Mouse (Mus musculus) stomach, embryonic 14.5 days (tissue): ENCODE data around the gene a. TPM values are rescaled to one million over a fixed set of nuclear protein-coding genes. Genes with fewer than 3 reads are reported as not detected.

Source experiments
- ATAC-seq: fragments of 200-750 bp; cut with Nextera tagmentation; 2 replicates; pipeline ENCODE4 v1.8.0; 2017; ENCODE audit warnings: low read depth, moderate TSS enrichment; ENCODE audit not compliant: insufficient number of reproducible peaks, insufficient read depth, low FRiP score
- H3K27ac ChIP-seq: fragments of 300-500 bp; sonication (generic); 2 replicates; pipeline ENCODE4 v1.5.1; 2014; ENCODE audit warnings: mild to moderate bottlenecking, low read length, moderate library complexity, mixed read lengths
- H3K27me3 ChIP-seq: fragments of 300-500 bp; sonication (generic); 2 replicates; pipeline ENCODE4 v1.6.1; 2014; ENCODE audit warnings: low read length, control low read depth, mixed read lengths; ENCODE audit not compliant: control insufficient read depth, insufficient read depth
- H3K36me3 ChIP-seq: fragments of 300-500 bp; sonication (generic); 2 replicates; pipeline ENCODE4 v1.6.1; 2014; ENCODE audit warnings: mild to moderate bottlenecking, control low read depth, low read length, moderate library complexity, mixed read lengths; ENCODE audit not compliant: control insufficient read depth, insufficient read depth
- H3K4me1 ChIP-seq: fragments of 300-500 bp; sonication (generic); 2 replicates; pipeline ENCODE4 v1.6.1; 2014; ENCODE audit warnings: low read length, control low read depth, mixed read lengths; ENCODE audit not compliant: control insufficient read depth, insufficient read depth
- H3K4me2 ChIP-seq: fragments of 300-500 bp; sonication (generic); replicated peaks from 2 replicates; pipeline ENCODE4 v1.6.1; 2014; ENCODE audit warnings: low read depth, low read length, control low read depth
- H3K4me3 ChIP-seq: fragments of 300-500 bp; sonication (generic); 2 replicates; pipeline ENCODE4 v1.5.1; 2014; ENCODE audit warnings: low read depth, low read length, control low read depth
- H3K9ac ChIP-seq: fragments of 300-500 bp; sonication (generic); replicated peaks from 2 replicates; pipeline ENCODE4 v1.6.1; 2014; ENCODE audit warnings: low read depth, mild to moderate bottlenecking, control low read depth, low read length, moderate library complexity, mixed read lengths
- H3K9me3 ChIP-seq: fragments of 300-500 bp; sonication (generic); 2 replicates; pipeline ENCODE4 v1.6.1; 2016; ENCODE audit warnings: low read depth, low read length, control low read depth; ENCODE audit not compliant: control insufficient read depth
- WGBS: fragments of 180-500 bp; shearing (Covaris S2); extraction: QIAGEN DNeasy Blood & Tissue Kit; methylation state at CpG from one replicate; pipeline ENCODE4 v1.1.7; 2014; 5-methylcytosine and 5-hydroxymethylcytosine counted together
- polyA plus RNA-seq: library from polyadenylated mRNA; unstranded; fragments of >200 nt; fragmentation: Nextera tagmentation; extraction: Ambion mirVana; gene quantifications from 2 replicates; pipeline ENCODE4 v1.2.1, GENCODE M21; 2014

a gene
- polyA plus RNA-seq, 1 experiment from 2014 or later = not detected

DNA sequence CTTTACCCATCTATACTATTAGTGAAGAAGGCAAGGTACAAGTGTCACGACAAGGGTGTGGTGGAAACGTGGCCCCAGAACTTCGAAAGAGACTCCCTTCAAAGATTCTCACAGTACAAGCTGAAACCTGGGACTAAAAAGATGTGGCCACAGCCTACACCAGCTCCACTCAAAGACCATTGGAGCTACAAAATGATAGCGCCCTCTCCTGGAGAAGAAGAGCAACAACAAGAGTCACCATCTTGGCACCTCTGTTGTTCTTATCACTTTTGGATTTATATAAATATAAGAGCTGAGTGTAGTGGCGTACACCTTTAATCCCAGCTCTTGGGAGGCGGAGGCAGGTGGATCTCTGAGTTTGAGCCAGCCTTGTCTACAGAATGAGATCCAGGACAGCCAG is 35.4 kb upstream of the a start:
- Histone ChIP-seq H3K27ac (no peak overlapping the region), H3K4me2 (no peak overlapping the region), H3K9me3 (no peaks in the 10 kb centered on the region), H3K4me3 (no peak overlapping the region), H3K27me3 (no peaks in the 10 kb centered on the region), H3K36me3 (no peaks in the 10 kb centered on the region), H3K4me1 (peaks cover 2% of the 10 kb centered on the region; the same call in 1 of the 2 replicates), H3K9ac (no peak overlapping the region)
- 62% methylated on average over 6 of the region's 6 CpGs for WGBS
- no peak for ATAC-seq

- ATAC-seq = no peak
- Histone ChIP-seq H3K4me1 (no peaks in the 10 kb centered on the region), H3K4me2 (no peak overlapping the region), H3K4me3 (no peak overlapping the region), H3K36me3 (no peaks in the 10 kb centered on the region), H3K9me3 (no peaks in the 10 kb centered on the region; the same call in 1 of the 2 replicates), H3K9ac (no peak overlapping the region), H3K27me3 (no peaks in the 10 kb centered on the region), H3K27ac (no peak overlapping the region)
- WGBS = 83% methylated on average over 5 of the region's 5 CpGs
These were observed 33.5 kb upstream of the a start for GRCm38 (mm10) chr2:154757691-154758090.

GRCm38 (mm10) chr2:154758454-154758853 is 32.7 kb upstream of the a start:
- Histone ChIP-seq H3K4me3 (no peak overlapping the region), H3K36me3 (no peaks in the 10 kb centered on the region), H3K9ac (no peak overlapping the region), H3K27me3 (no peaks in the 10 kb centered on the region), H3K9me3 (no peaks in the 10 kb centered on the region; the same call in 1 of the 2 replicates), H3K4me2 (no peak overlapping the region), H3K4me1 (peaks cover 6% of the 10 kb centered on the region; the same call in 1 of the 2 replicates), H3K27ac (no peak overlapping the region)
- 73% methylated on average over 1 of the region's 1 CpGs for WGBS
- no peak for ATAC-seq

GRCm38 (mm10) chr2:154763226-154763625 is 28.0 kb upstream of the a start:
- no peak overlapping the region for H3K4me2 ChIP-seq
- 59% methylated on average over 3 of the region's 3 CpGs for WGBS
- H3K4me3 ChIP-seq = no peak overlapping the region
- peaks cover 10% of the 10 kb centered on the region; the same call in 1 of the 2 replicates for H3K4me1 ChIP-seq
- no peaks in the 10 kb centered on the region for H3K27me3 ChIP-seq
- H3K27ac ChIP-seq = no peak overlapping the region
- no peak; the same call in 1 of the 2 replicates for ATAC-seq
- H3K9me3 ChIP-seq = no peaks in the 10 kb centered on the region; the same call in 1 of the 2 replicates
- no peak overlapping the region for H3K9ac ChIP-seq
- no peaks in the 10 kb centered on the region for H3K36me3 ChIP-seq

DNA sequence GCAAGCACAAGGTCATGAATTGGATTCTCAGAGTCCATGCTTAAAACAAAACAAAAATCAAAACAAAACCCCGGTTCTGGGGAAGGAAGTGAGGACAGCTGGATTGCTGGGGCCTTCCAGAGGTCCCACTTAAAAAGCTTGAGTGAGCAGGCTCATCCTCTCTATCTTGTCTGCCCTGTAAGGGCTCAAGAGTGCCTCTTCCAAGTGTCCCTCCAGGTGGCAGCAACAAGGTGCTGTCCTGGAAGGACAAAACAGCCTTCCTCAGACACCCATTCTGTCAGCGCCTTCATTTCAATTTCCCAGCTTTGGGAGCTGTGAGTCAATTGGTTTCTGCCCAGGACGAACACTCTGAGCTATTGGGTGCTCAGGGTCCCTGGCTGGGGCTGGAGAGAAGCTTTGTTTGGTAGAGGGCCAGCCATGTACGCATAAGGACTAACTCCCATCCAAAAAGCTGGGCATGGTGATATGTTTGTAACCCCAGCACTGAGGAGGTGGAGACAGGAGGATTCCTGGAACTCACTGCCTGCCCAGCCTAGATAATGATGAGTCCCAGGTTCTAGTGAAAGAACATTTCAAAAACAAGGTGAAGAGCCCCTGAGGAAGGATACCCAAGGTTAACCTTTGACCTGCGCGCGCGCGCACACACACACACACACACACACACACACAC is 26.2 kb upstream of the a start:
- WGBS = 80% methylated on average over 9 of the region's 9 CpGs
- H3K4me3 ChIP-seq = no peak overlapping the region
- no peak overlapping the region for H3K4me2 ChIP-seq
- no peak overlapping the region for H3K27ac ChIP-seq
- peaks cover 10% of the 10 kb centered on the region; the same call in 1 of the 2 replicates for H3K4me1 ChIP-seq
- H3K9ac ChIP-seq = no peak overlapping the region
- H3K9me3 ChIP-seq = no peaks in the 10 kb centered on the region; the same call in 1 of the 2 replicates
- peak; percentile 62; the same call in 1 of the 2 replicates for ATAC-seq
- H3K27me3 ChIP-seq = no peaks in the 10 kb centered on the region
- no peaks in the 10 kb centered on the region for H3K36me3 ChIP-seq

GRCm38 (mm10) chr2:154765554-154766008 is 25.6 kb upstream of the a start:
- no peaks in the 10 kb centered on the region; the same call in 1 of the 2 replicates for H3K9me3 ChIP-seq
- ATAC-seq = no peak
- no peak overlapping the region for H3K4me3 ChIP-seq
- peaks cover 10% of the 10 kb centered on the region; the same call in 1 of the 2 replicates for H3K4me1 ChIP-seq
- no peak overlapping the region for H3K27ac ChIP-seq
- no peaks in the 10 kb centered on the region for H3K36me3 ChIP-seq
- no peaks in the 10 kb centered on the region for H3K27me3 ChIP-seq
- no peak overlapping the region for H3K4me2 ChIP-seq
- 51% methylated on average over 8 of the region's 8 CpGs for WGBS
- no peak overlapping the region for H3K9ac ChIP-seq

- Histone ChIP-seq H3K9me3 (no peaks in the 10 kb centered on the region), H3K27ac (no peak overlapping the region), H3K27me3 (no peaks in the 10 kb centered on the region), H3K4me2 (no peak overlapping the region), H3K9ac (no peak overlapping the region), H3K36me3 (no peaks in the 10 kb centered on the region), H3K4me1 (peaks cover 10% of the 10 kb centered on the region; the same call in 1 of the 2 replicates), H3K4me3 (no peak overlapping the region)
- no peak for ATAC-seq
- 88% methylated on average over 6 of the region's 6 CpGs for WGBS
These were observed 24.2 kb upstream of the a start for GRCm38 (mm10) chr2:154767051-154767450.

- no peaks in the 10 kb centered on the region for H3K36me3 ChIP-seq
- H3K4me1 ChIP-seq = 0 out of 2 replicates have a peak, but pooled peaks cover 2% of the 10 kb centered on the region
- no peak for ATAC-seq
- H3K27ac ChIP-seq = no peak within 1 kb of the TSS
- no peak within 1 kb of the TSS for H3K9ac ChIP-seq
- H3K4me2 ChIP-seq = no peak within 1 kb of the TSS
- no peaks in the 10 kb centered on the region for H3K27me3 ChIP-seq
- H3K9me3 ChIP-seq = peaks cover 3% of the 10 kb centered on the region; the same call in 1 of the 2 replicates
- H3K4me3 ChIP-seq = no peak within 1 kb of the TSS
These were observed 21.3 kb upstream of the a start, which contains the start of gene Gm14214 for GRCm38 (mm10) chr2:154769930-154770329. Gm14214 (minus strand) TSS chr2:154770030.
